Mouse (Mus musculus): ENCODE results near the gene Tmem274.

The Tmem274 gene

DNA sequence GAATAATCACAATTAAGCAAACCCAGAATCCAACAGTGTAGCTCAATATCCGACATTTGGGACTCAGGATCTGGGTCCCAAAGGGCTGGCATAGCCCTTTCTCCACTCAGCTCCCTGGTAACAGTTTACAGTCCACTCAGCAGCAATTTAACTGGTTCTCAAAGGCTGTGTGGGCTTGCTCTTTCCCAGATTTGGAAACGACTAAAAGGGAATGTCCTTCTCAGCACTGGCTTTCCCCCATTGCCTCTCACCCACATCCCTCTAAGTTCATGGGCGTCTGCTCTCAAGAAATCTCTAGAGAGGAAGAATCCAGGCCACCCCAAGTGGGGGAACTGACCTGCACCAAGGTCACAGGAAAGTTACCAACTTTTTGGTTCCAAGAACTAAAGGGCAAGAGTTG, 7.4 kb downstream of the Tmem274 start:
- no peak for DNase-seq

DNA sequence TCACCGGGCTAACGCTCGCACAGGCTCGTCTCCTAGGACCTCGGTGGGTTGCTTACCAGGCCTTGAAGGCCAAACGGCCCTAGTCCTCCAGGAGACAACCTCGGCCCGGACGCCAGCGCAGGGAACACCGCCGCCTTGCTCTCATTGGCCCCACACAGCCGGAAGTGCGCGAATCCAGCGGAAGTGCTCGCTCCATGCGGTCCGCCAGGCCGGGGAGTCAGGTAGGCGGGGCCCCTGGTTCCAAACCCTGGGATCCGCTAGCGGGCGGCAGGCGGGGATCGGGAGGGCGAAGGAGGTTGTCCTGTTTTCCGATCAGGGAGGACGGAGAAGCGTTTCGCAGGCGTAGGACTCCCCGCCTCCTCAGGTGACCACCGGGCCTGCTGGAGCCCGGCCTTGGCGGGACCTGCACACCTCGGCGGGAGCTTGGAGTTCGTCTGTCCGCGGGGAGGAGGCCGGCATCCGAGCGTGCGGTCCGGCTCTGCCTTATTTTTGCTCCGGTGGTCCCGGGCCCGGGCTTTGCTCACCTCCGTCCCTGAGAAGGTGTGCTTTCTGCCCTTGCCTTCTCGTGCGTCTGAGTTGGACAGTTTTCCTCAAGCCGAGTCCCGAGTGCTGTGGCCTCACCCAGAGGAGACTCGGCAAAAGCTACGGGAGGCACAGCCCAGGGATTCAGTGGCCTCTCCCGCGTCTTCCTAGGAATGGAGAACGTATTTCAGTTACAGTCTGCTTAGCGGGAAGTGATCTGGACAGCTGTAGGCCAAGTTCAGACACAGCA, 8.1 kb downstream of the Tmem274 start, which contains the start of the genes Nmnat1 and Lzic:
Gene Nmnat1 (minus strand): TSS at position 150 of the 772 bp plus-strand sequence.
Gene Lzic (plus strand): TSS at position 177 of the 772 bp plus-strand sequence.
- peak; percentile 96 to 97 for DNase-seq

GRCm38 (mm10) chr4:149485825-149486206, 8.6 kb downstream of the Tmem274 start:
- peak; percentile 29 to 34 for DNase-seq

DNA sequence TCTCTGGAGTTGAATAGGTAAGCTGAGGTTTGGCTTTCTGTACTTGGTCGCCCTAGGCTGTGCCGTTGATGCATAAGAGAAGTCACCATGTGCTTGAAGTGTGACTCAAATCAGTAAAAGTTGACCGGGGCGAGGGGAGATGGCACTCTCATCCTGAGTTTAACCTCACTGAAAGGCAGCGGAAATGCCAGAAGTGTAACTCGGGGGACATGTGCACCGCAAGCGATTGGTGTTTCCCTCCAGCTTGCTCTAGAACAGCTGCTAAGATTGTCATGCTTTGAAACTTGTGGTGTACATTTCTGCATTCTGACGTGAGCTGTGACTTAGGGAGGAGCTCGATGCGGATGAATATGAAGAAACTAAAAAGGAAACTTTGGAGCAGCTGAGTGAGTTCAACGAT, 10.6 kb downstream of the Tmem274 start:
- no peak for DNase-seq

DNA sequence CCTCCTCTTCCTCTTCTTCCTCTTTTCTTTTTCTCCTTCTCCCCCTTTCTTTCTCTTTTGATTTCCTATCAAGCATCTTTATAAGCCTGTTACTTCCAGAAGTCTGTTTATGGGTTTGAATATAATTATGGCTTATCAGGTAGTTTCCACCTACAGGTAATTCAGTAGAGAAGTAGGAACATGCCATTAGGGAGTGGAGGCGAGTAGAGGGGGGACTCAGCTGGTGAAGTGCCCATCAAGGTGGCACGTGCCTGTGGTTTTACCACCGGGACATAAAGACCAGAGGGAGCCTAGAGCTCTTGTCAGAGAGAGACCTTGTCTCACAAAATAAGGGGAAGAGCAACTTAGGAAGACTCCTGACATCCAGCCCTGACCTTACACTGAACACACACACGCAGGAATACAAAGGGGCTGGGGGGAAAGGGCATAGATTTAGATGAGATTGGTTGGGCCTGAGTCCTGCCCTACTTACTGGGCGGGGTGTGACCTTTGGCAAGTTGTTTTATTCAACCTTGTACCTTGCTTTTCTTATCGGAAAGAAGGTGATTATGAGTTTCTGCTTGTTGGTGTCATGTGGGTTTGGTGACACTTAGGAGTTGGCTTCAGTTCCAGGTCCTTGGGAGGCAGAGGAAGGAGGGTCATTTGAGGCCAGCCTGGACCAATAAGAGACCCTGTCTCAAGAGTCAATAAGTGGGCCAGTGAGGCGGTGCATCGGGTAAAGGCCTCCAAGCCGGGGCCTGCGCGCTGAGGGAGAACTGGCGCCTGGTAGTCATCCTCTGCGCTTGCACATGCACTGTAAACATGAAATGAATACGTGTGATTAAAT, 12.4 kb downstream of the Tmem274 start:
- DNase-seq, result no peak

GRCm38 (mm10) chr4:149491151-149491550, 14.0 kb downstream of the Tmem274 start:
- DNase-seq, result no peak

DNA sequence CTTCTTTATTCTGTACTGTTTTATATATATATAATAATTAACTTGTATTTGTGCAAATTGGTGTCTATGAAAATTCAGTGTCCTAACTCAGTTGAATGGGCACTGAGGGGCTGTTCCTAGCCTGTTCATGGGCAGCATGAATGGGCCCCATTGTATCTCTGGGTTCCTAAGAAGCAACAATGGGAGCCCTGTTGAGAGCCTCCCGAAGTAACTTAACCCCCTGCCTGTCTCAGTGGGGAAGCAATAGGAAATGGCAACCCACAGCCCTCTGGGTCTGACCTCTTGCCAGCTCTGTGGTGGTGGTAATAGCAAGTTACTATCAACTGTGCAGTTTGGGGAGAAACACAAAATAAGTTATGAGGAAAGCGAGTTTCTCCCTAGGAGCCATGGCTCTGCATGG, 19.4 kb downstream of the Tmem274 start:
- peak in 1 of 2 experiments; percentile 22 for DNase-seq

- no peak for DNase-seq
Measured at GRCm38 (mm10) chr4:149498901-149499300, 21.7 kb downstream of the Tmem274 start.

DNA sequence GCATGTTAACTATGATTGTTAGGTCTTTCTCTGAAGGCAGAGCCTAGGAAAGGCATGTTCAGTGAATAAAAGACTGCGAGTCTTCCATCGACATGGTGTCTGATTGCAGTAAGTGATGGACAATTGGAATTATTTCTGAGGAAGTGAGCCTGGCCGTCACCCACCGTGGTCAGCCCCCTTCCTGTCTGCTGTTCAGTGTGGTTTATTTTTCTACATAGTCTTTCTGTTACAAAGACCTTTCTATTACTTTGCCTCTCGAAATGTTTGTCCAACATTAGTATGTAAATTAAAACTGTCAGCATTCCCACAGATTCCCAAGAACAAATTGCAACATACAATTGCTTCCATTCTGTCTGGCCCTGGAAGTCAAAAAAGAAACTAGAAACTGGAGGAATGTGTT, 22.6 kb downstream of the Tmem274 start:
- DNase-seq, result no peak

- no peak for DNase-seq
Measured at GRCm38 (mm10) chr4:149504363-149504762, 27.2 kb downstream of the Tmem274 start.

DNA sequence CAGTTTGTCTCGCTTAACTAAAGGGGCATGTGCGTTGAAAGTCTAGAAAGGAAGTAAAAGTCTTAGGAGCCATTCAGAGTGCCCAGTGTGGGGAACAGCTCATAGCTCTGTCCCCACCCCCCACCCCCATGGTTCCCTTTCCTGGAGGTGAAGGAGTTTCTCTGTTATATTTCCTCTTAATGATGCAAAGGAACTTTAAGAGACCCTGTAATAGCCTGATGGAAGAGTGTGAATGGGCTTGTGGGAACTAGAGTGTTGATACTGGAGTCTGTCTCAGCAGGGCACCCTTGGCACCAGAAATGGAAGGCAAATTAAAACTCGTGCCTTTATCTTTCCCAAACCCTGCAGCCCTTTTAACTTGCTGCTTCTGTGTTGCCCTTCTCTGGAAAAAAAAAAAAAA, 27.7 kb downstream of the Tmem274 start:
- no peak for DNase-seq

DNA sequence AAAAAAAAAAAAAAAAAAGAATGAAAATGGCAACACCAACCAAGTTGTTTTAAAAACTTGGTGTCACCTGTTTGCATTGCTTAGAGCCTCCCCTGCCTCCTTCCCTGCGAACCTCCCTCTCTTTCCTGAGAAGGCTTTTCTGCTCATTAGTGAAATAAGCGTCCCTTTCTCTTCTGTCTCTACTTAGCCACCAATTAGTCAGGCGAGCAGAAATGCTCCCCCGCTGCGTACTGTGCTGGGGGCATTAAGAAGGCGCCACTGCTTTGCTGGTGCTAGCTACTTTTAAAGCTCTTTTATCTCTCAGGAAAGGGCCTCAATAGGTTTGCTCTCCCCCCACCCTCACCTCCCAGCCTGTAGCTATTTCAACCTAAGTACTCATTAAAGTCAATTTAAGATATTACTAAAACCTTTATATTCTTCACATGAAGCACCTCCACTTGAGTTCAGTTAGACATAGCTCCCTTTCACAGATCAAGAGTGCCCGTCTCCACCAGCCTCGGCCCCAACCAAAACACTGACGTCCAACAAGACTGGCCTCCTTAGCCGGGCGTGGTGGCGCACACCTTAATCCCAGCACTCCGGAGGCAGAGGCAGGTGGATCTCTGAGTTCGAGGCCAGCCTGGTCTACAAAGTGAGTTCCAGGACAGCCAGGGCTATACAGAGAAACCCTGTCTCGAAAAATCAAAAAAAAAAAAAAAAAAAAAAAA, 28.2 kb downstream of the Tmem274 start:
- DNase-seq, result no peak

DNA sequence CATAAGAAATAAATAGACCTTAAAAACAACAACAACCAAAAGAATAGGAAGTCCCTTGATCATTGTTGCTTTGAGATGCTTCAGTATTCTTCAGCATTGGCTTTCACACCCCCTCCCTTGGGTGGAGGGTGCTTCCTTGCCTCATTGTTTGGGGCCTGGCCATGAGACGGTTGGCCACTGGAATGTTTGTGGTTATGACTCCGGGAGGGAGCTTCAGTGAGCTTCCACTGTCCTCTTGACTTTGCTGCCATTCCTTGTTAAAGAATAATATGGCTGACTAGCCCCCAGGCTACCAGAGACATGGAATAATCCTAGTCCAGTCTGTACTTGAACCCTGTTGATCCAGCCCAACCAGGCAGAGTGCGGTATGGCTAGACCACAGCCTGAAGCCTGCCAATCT, 29.7 kb downstream of the Tmem274 start:
- no peak for DNase-seq

DNA sequence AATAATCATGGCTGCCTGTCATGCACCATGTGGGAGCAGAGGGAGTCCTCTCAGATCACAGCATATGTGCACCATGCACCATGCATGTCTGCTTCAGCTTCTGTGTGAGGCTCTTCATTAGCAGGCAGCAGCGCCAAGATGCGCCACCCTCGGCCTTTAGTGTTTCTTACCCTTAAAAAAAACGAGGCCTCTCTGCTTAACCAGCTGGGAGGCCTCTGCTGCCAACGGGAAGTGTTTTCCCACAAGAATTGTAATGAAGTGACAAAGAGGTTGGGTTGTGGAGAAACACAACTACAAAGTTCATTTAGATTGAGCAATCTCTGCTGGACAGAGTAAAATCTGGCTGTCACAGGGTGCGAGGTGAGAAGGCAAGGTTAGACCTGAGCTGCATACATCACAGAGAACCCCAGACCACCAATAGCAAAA, 34.1 kb downstream of the Tmem274 start:
- DNase-seq, result no peak

- no peak for DNase-seq
Measured at GRCm38 (mm10) chr4:149512072-149512471, 34.9 kb downstream of the Tmem274 start.

GRCm38 (mm10) chr4:149515706-149516105, 38.5 kb downstream of the Tmem274 start:
- DNase-seq, result no peak

DNA sequence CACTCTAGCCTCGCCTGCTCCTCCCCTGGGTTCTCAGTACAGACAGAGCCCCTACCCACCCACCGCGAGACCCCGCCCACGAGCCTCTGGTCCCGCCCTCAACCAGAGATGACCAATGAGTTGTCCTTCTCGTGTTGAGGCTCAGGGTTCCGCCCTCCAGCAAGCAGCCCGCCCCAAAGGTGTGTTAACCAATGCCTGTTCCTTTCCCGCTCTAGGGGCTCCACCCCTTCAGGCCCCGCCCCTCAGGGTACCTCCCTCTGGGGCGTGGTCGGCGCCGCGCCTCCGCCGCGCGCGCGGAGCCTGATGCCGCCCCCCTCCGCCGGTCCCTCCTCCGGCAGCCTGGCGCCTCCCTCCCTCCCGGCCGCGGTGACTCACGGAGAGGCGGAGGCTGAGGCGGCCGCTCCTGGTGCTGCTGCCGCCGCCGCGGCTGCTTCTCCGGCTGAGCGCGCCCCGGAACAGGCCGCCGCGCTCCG, 40.7 kb downstream of the Tmem274 start, which contains the start of gene Ctnnbip1:
Gene Ctnnbip1 (plus strand): TSS at position 369 of the 473 bp plus-strand sequence.
- peak; percentile 98 to 99 for DNase-seq

DNA sequence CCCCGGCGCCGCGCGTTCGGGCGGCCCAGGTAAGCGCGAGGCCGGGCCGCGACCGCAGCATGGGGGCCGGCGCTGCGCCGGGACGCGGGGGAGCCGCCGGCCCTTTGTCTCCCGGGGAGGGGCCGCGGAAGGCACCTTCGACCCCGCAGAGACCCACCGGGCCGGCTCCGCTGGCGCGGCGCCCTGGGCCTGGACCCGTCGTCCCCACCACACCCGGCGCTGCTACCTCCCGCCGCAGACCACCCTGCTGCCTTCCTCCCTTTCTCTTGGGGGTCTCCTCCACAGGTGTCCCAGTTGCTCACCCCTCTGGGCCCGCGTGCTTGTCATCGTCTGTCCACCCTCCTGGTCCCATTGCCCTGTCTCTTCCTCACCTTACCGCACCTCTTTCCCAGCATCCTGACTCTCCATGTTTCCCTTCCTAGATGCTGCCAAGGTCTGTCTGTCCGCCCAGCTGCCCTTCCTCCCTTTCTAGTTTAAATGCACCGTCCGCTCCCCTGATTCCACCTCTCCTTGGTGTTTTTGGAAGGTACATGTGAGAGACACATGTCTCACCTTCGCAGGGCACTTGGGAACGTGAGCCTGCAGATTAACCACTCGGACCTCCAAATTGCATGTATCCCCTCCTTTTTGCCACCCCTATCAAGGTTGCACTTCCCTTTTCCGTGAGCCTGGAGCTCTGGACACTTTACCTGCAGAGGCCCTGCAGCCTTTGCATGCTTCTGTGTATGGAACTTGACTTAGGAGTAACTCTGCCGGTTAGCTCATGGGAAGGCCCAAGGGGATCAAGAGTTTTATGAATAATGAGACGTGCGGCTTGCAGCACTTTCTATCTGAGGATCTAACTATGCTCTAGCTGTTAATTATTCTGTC, 41.4 kb downstream of the Tmem274 start:
- DNase-seq, result peak in 1 of 2 experiments; percentile 63

GRCm38 (mm10) chr4:149521258-149521657, 44.1 kb downstream of the Tmem274 start:
- no peak for DNase-seq

DNA sequence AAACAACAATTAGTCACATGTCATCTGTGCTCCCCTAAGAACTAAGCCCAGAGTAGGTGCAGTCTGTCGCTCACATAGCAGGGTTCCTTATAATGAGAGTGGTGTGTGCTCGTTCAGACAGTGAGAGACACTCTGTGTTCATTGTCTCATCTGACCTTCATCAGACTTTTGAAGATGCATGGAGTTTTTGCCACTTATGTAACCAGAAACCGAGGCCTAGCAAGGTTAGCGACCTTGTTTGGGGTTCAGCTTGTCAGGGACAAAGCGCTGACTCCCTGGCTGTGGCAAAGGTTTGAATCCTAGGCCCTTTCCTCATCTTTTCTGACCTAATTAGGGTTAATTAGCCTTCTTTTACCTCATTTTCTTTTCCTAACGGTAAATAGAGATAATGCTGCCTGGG, 46.8 kb downstream of the Tmem274 start:
- DNase-seq, result no peak

- no peak for DNase-seq
Measured at GRCm38 (mm10) chr4:149525170-149525569, 48.0 kb downstream of the Tmem274 start.

DNA sequence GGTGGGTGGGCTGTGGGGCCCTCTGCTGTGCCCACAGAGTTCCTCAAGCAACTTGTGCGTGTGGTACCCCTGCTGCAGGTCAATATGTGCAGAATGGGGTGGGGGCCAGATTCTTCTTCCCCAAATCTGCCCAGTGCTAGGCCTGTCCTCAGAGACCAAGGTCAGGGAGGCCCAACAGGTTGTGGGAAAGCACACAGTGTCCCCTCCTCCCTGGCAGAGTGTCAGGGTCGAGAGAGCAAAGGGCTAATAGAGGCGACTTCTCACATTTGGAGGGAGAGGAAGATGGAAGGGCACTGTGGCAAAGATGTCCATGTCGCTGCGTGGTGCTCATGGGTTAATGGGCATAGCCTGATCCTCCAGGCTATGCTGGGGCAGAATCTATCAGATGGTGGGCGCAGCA, 48.6 kb downstream of the Tmem274 start:
- no peak for DNase-seq

Measured in cerebellum, postnatal 10 days (tissue).